Mouse (Mus musculus) stomach, embryonic 14.5 days (tissue): Measurements from ENCODE around the gene Supt16. TPM values are rescaled to one million over a fixed set of nuclear protein-coding genes. Genes with fewer than 3 reads are reported as not detected.

Experiments used
- ATAC-seq: fragments of 200-750 bp; cut with Nextera tagmentation; 2 replicates; pipeline ENCODE4 v1.8.0; 2017; ENCODE audit warnings: low read depth, moderate TSS enrichment; ENCODE audit not compliant: insufficient number of reproducible peaks, insufficient read depth, low FRiP score
- H3K27ac ChIP-seq: fragments of 300-500 bp; sonication (generic); 2 replicates; pipeline ENCODE4 v1.5.1; 2014; ENCODE audit warnings: mild to moderate bottlenecking, low read length, moderate library complexity, mixed read lengths
- H3K27me3 ChIP-seq: fragments of 300-500 bp; sonication (generic); 2 replicates; pipeline ENCODE4 v1.6.1; 2014; ENCODE audit warnings: low read length, control low read depth, mixed read lengths; ENCODE audit not compliant: control insufficient read depth, insufficient read depth
- H3K36me3 ChIP-seq: fragments of 300-500 bp; sonication (generic); 2 replicates; pipeline ENCODE4 v1.6.1; 2014; ENCODE audit warnings: mild to moderate bottlenecking, control low read depth, low read length, moderate library complexity, mixed read lengths; ENCODE audit not compliant: control insufficient read depth, insufficient read depth
- H3K4me1 ChIP-seq: fragments of 300-500 bp; sonication (generic); 2 replicates; pipeline ENCODE4 v1.6.1; 2014; ENCODE audit warnings: low read length, control low read depth, mixed read lengths; ENCODE audit not compliant: control insufficient read depth, insufficient read depth
- H3K4me2 ChIP-seq: fragments of 300-500 bp; sonication (generic); replicated peaks from 2 replicates; pipeline ENCODE4 v1.6.1; 2014; ENCODE audit warnings: low read depth, low read length, control low read depth
- H3K4me3 ChIP-seq: fragments of 300-500 bp; sonication (generic); 2 replicates; pipeline ENCODE4 v1.5.1; 2014; ENCODE audit warnings: low read depth, low read length, control low read depth
- H3K9ac ChIP-seq: fragments of 300-500 bp; sonication (generic); replicated peaks from 2 replicates; pipeline ENCODE4 v1.6.1; 2014; ENCODE audit warnings: low read depth, mild to moderate bottlenecking, control low read depth, low read length, moderate library complexity, mixed read lengths
- H3K9me3 ChIP-seq: fragments of 300-500 bp; sonication (generic); 2 replicates; pipeline ENCODE4 v1.6.1; 2016; ENCODE audit warnings: low read depth, low read length, control low read depth; ENCODE audit not compliant: control insufficient read depth
- WGBS: fragments of 180-500 bp; shearing (Covaris S2); extraction: QIAGEN DNeasy Blood & Tissue Kit; methylation state at CpG from one replicate; pipeline ENCODE4 v1.1.7; 2014; 5-methylcytosine and 5-hydroxymethylcytosine counted together
- polyA plus RNA-seq: library from polyadenylated mRNA; unstranded; fragments of >200 nt; fragmentation: Nextera tagmentation; extraction: Ambion mirVana; gene quantifications from 2 replicates; pipeline ENCODE4 v1.2.1, GENCODE M21; 2014

Supt16 gene
- polyA plus RNA-seq, 1 experiment from 2014 or later, result 86.0 TPM

DNA sequence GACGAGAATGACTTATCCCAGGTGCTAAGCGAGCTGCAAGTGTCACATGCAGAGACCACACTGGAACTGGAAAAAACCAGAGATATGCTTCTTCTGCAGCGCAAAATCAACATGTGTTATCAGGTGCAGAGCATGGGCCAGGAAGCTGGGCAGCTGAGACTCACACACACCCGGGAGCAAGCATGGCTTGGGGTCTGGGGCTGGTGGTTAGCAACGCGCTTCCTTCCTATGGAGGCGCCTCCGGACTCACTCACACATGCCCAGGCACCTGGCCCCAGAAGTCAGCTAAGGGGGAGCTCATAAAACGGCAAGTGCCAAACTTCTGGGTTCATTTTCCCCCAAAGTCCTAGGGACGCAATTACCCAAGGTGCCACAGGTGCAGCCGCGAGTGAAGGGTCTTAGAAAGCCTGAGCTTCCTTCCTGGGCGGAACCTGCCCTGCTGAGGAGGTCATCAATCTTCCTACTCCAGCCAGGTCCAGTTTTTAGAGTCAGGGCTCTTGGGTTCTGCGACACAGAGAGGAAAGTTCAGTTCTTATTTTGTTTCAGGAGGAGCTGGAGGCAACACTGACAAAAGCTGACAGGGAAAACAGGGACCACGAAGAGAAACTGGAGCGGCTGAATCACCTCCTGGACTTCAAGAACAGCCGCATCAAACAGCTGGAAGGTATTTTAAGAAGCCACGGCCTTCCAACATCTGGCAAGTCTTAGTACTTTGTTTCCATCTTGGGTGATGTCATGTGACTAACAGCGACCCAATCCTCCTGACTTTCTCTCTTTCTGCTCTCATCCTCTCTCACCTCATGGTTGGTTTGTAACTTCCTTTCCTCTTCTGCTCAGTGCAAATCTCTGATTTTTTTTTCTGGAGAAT lies 56.4 kb downstream of the Supt16 start:
- ATAC-seq, result no peak
- 39% methylated on average over 19 of the region's 19 CpGs for WGBS

DNA sequence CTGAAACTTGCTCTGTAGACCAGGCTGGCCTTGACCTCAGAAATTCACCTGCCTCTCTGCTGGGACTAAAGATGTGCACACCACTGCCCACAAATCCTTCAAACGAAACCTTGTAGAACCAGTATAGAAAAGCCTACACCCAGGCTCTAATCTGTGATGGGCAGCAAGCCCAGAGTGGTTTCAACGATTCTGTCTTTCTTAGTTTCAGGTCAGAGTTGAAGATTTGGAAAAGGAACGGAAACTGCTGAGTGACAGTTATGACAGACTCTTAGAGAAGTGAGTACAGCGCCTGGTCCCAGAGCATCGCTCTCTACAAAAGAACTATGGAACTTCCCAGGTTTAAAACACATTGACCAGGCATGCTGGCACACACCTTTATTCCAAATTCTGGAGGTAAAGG lies 63.6 kb downstream of the Supt16 start:
- no peak for ATAC-seq
- Histone ChIP-seq H3K27ac (no peak overlapping the region), H3K27me3 (no peaks in the 10 kb centered on the region), H3K4me3 (no peak overlapping the region), H3K4me1 (no peaks in the 10 kb centered on the region), H3K9ac (no peak overlapping the region), H3K9me3 (no peaks in the 10 kb centered on the region), H3K4me2 (no peak overlapping the region), H3K36me3 (no peaks in the 10 kb centered on the region)
- WGBS, result 76% methylated on average over 5 of the region's 5 CpGs

More for the DNA sequence above, 56.4 kb downstream of the Supt16 start:
- no peaks in the 10 kb centered on the region for H3K9me3 ChIP-seq
- peak overlapping the region; percentile 25 for H3K4me2 ChIP-seq
- no peaks in the 10 kb centered on the region for H3K4me1 ChIP-seq
- no peak overlapping the region for H3K27ac ChIP-seq
- no peaks in the 10 kb centered on the region for H3K27me3 ChIP-seq
- H3K4me3 ChIP-seq, result no peak overlapping the region
- no peak overlapping the region for H3K9ac ChIP-seq
- H3K36me3 ChIP-seq, result no peaks in the 10 kb centered on the region

- Histone ChIP-seq H3K27me3 (no peaks in the 10 kb centered on the region), H3K9me3 (no peaks in the 10 kb centered on the region), H3K27ac (no peak overlapping the region), H3K36me3 (no peaks in the 10 kb centered on the region), H3K4me2 (no peak overlapping the region), H3K9ac (no peak overlapping the region), H3K4me1 (no peaks in the 10 kb centered on the region), H3K4me3 (no peak overlapping the region)
- no peak for ATAC-seq
- WGBS, result 91% methylated on average over 3 of the region's 3 CpGs
These were observed 72.6 kb downstream of the Supt16 start for GRCm38 (mm10) chr14:52124636-52125035.

DNA sequence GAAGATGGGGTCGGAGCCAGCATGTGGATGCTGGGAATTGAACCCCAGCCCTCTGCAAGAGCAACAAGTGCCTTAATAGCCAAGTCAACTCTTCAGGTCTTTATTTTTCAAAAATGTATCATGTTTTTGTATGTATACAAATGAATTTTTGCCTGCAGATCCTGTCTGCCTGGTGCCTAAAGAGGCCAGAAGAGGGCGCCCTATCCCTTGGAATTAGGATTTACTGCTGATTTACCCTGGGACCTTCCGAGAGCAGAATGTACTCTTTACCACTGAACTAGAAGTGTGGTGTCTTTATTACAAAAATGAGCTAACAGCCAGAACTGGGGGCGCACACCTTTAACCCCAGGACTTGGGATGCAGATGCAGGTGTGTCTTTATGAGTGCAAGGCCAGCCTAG lies 73.3 kb downstream of the Supt16 start:
- 15% methylated on average over 4 of the region's 4 CpGs for WGBS
- Histone ChIP-seq H3K4me2 (no peak overlapping the region), H3K9me3 (no peaks in the 10 kb centered on the region), H3K27ac (no peak overlapping the region), H3K27me3 (no peaks in the 10 kb centered on the region), H3K4me1 (no peaks in the 10 kb centered on the region), H3K36me3 (no peaks in the 10 kb centered on the region), H3K4me3 (no peak overlapping the region), H3K9ac (no peak overlapping the region)
- no peak for ATAC-seq

DNA sequence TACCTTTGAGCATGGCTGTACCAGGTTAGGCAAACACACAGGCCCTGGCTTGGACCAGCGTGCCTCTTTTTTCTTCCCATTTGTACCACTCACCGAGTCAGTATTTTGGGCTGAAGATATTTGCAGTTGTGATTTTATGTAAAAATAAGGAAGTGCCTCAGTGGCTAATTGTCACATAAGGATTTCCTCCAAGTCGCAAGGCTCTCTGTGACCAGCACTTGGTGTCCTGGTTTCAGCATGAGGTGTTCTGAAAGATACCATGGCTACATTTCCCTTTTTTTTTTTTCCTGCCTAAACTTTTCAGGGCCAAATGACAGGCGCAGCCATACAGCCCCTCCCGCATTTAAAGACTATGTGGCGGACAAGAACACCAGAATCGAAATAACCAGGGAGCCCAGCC lies 77.0 kb downstream of the Supt16 start:
- Histone ChIP-seq H3K4me2 (peak overlapping the region; percentile 99; the same call in 1 of the 2 replicates), H3K27ac (no peak overlapping the region), H3K4me3 (no peak overlapping the region), H3K9me3 (no peaks in the 10 kb centered on the region), H3K9ac (no peak overlapping the region), H3K36me3 (no peaks in the 10 kb centered on the region), H3K4me1 (no peaks in the 10 kb centered on the region), H3K27me3 (no peaks in the 10 kb centered on the region)
- ATAC-seq, result no peak
- WGBS, result 57% methylated on average over 7 of the region's 7 CpGs

DNA sequence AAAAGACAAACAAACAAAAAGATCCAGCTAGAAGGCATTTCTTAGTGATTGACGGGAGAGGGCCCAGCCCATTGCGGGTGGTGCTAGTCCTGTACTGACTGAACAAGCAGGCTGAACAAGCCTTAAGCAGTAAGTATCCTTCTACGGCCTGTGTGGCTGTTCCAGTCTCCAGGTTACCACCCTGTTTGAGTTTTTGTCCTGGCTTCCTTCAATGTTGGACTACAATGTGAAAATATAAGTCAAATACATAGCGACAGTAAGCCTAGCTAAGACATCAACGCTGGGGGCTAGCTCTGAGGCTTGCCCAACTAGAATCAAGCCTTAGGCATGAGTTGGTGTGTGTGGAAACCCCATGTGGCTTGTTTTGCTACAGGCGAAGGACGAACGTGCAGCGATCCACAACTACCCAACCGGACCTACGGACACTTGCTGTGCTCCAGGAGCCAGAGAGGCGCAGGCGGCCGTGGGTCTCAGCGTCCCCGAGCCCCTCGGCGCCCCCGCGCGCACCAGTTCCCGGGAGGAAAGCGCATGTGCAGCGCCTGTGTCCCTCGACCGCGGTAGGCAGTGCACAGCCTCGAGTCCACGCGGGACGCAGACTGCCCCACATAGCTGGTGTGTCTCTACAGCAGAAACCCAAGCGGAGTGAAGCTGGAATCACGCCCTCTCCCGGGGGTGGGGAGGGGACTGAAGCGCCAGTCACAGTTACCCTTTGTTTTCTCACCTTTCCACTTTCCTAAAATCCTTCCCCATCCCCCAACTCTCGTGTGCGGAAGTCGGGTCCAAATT lies 78.2 kb downstream of the Supt16 start:
- Histone ChIP-seq H3K4me3 (peak overlapping the region; percentile 55), H3K27me3 (no peaks in the 10 kb centered on the region), H3K9ac (peak overlapping the region; percentile 60), H3K27ac (peak overlapping the region; percentile 92), H3K9me3 (no peaks in the 10 kb centered on the region), H3K4me2 (peak overlapping the region; percentile 99), H3K36me3 (no peaks in the 10 kb centered on the region), H3K4me1 (no peaks in the 10 kb centered on the region)
- ATAC-seq, result peak; percentile 85
- 1% methylated on average over 38 of the region's 38 CpGs for WGBS

- Histone ChIP-seq H3K4me1 (no peaks in the 10 kb centered on the region), H3K36me3 (no peaks in the 10 kb centered on the region), H3K4me3 (peak overlapping the region; percentile 55; the same call in 1 of the 2 replicates), H3K27ac (no peak overlapping the region), H3K9me3 (no peaks in the 10 kb centered on the region), H3K4me2 (peak overlapping the region; percentile 99), H3K27me3 (no peaks in the 10 kb centered on the region), H3K9ac (0 out of 2 replicates have a peak overlapping the region, but pooled peaks have one; percentile 60)
- ATAC-seq, result peak; percentile 51
- WGBS, result 30% methylated on average over 8 of the region's 8 CpGs
These were observed 78.8 kb downstream of the Supt16 start for GRCm38 (mm10) chr14:52118456-52118822.

GRCm38 (mm10) chr14:52117241-52117640 lies 80.0 kb downstream of the Supt16 start:
- no peaks in the 10 kb centered on the region for H3K4me1 ChIP-seq
- H3K4me3 ChIP-seq, result no peak overlapping the region
- H3K9me3 ChIP-seq, result no peaks in the 10 kb centered on the region
- ATAC-seq, result no peak
- no peaks in the 10 kb centered on the region for H3K36me3 ChIP-seq
- H3K4me2 ChIP-seq, result no peak overlapping the region
- H3K9ac ChIP-seq, result no peak overlapping the region
- no peak overlapping the region for H3K27ac ChIP-seq
- 91% methylated on average over 5 of the region's 5 CpGs for WGBS
- H3K27me3 ChIP-seq, result no peaks in the 10 kb centered on the region
